Mouse (Mus musculus): ENCODE measurements around the gene Fam241b. TPM values are rescaled to one million over a fixed set of nuclear protein-coding genes. Genes with fewer than 3 reads are reported as not detected.

Fam241b gene
- polyA plus RNA-seq, 1 experiment from 2014 or later: 30.6 TPM

DNA sequence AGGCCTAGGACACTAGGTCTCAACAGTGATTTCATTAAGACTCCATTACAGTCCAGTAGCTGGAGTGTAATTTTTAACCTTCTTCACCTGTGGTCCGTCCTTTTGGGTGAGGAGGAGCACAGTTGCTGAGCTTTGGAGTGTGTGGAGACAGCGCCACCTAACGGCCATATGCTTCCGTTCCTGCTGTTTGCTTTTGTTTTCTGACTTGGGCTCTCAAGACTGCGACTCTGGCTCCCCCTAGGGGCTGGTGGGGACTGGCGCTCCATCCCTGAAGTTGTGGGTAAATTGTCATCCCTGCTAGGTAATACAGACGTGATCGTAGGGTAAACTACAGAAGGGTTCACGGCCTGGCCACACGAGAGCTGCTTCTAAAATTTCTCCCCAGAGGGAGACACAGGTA is 39.3 kb upstream of the Fam241b start:
- Histone ChIP-seq H3K27ac (replicated peaks) (no peak overlapping the region), H3K4me3 (ENCODE audit: low read depth, low read length) (no peak overlapping the region), H3K36me3 (ENCODE audit: control insufficient read depth, insufficient read depth, low read length) (no peaks in the 10 kb centered on the region), H3K9ac (ENCODE audit: low read length) (no peak overlapping the region), H3K4me2 (replicated peaks; ENCODE audit: low read depth) (no peak overlapping the region), H3K9me3 (ENCODE audit: control insufficient read depth, low read length) (no peaks in the 10 kb centered on the region), H3K4me1 (replicated peaks; ENCODE audit: control insufficient read depth, insufficient read depth) (no peaks in the 10 kb centered on the region), H3K27me3 (ENCODE audit: control insufficient read depth, insufficient read depth, low read length) (no peaks in the 10 kb centered on the region)
- ATAC-seq (ENCODE audit: low FRiP score, low TSS enrichment) (peak; percentile 71), DNase-seq (ENCODE audit: low spot score) (peak; percentile 96)
- WGBS: 2% methylated on average over 10 of the region's 10 CpGs
- TF ChIP-seq EP300 (optimal IDR thresholded peaks at IDR 0.05) (no peak), CTCF (IDR thresholded peaks at IDR 0.05; ENCODE audit: low read depth) (peak; percentile 100)

DNA sequence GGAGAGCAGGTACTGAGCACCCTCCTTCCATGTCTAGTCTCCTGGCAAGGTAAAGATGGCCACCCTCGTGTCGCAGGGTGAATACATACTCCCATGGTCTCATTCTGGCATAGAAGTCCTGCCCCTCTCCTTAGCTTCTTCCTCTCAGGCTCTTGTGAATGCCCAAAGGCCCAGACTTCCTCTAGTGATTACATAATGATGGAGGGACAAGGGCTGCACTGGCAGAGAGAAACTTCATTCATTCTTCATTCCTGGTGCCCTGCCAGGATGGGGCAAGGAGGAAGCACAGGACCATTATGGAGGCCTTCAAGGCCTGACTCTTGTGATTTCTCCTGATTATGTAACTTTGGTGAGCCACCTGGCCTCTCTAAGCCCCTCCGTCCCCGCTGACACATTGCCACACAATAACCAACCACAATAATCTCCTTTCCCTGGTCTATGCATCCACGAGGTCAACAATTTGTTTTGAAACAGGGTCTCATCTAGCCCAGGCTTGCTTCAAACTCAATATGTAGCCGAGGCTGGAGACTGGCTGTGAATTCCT is 38.8 kb upstream of the Fam241b start:
- peak; percentile 2; the same call in 1 of the 2 replicates for ATAC-seq (ENCODE audit: low FRiP score, low TSS enrichment)
- Histone ChIP-seq H3K9ac (ENCODE audit: low read length) (no peak overlapping the region), H3K27me3 (ENCODE audit: control insufficient read depth, insufficient read depth, low read length) (no peaks in the 10 kb centered on the region), H3K4me3 (ENCODE audit: low read depth, low read length) (no peak overlapping the region), H3K36me3 (ENCODE audit: control insufficient read depth, insufficient read depth, low read length) (no peaks in the 10 kb centered on the region), H3K4me2 (replicated peaks; ENCODE audit: low read depth) (no peak overlapping the region), H3K4me1 (replicated peaks; ENCODE audit: control insufficient read depth, insufficient read depth) (no peaks in the 10 kb centered on the region), H3K9me3 (ENCODE audit: control insufficient read depth, low read length) (no peaks in the 10 kb centered on the region), H3K27ac (replicated peaks) (no peak overlapping the region)
- DNase-seq (ENCODE audit: low spot score): no peak
- WGBS: 65% methylated on average over 6 of the region's 6 CpGs
- TF ChIP-seq EP300 (optimal IDR thresholded peaks at IDR 0.05) (no peak), CTCF (IDR thresholded peaks at IDR 0.05; ENCODE audit: low read depth) (no peak)

DNA sequence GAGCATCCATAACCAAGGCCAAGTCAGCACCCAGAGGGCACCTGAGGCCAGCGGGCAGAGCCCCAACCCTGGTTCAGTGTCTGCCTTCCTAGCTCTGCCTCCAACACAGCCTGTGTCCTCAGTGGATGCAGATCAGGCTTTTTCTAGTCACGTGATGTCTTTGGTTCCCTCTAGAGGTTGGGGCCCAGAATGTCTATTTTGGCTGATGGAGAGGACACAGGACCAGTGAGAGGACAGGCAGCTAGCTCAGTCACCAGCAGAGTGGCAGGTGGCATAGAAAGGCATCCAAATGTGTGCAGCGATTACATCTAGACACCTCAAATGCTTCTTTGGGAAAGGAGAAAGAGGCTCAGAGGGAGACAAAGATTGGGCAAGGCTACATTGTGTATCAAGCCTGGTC is 38.0 kb upstream of the Fam241b start:
- H3K9me3 ChIP-seq (ENCODE audit: control insufficient read depth, low read length): no peaks in the 10 kb centered on the region
- DNase-seq (ENCODE audit: low spot score): peak; percentile 15
- no peaks in the 10 kb centered on the region for H3K4me1 ChIP-seq (replicated peaks; ENCODE audit: control insufficient read depth, insufficient read depth)
- H3K27ac ChIP-seq (replicated peaks): no peak overlapping the region
- no peak for ATAC-seq (ENCODE audit: low FRiP score, low TSS enrichment)
- H3K36me3 ChIP-seq (ENCODE audit: control insufficient read depth, insufficient read depth, low read length): no peaks in the 10 kb centered on the region
- no peak overlapping the region for H3K9ac ChIP-seq (ENCODE audit: low read length)
- WGBS: 53% methylated on average over 3 of the region's 3 CpGs
- no peak overlapping the region for H3K4me3 ChIP-seq (ENCODE audit: low read depth, low read length)
- TF ChIP-seq EP300 (optimal IDR thresholded peaks at IDR 0.05) (no peak), CTCF (IDR thresholded peaks at IDR 0.05; ENCODE audit: low read depth) (peak; percentile 31)
- no peaks in the 10 kb centered on the region for H3K27me3 ChIP-seq (ENCODE audit: control insufficient read depth, insufficient read depth, low read length)
- H3K4me2 ChIP-seq (replicated peaks; ENCODE audit: low read depth): no peak overlapping the region

DNA sequence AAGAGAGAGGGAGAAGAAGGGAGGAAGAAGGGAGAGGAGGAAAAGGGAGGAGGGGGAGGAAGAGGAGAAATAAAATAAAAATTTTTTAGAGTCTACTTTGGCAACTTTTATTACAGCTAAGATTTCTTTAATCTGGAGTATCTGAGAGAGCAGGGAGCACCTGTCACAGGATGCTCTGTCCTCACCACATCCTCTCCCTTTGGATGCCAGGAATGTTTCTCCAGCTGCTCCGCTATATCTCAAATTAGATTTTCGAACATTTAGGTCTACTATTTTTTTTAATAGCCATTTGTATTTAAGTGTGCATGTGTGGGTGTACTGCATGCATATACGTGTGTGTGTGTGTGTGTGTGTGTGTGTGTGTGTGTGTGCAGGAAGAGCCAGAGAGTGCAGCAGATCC is 36.2 kb upstream of the Fam241b start:
- ATAC-seq (ENCODE audit: low FRiP score, low TSS enrichment): no peak
- Histone ChIP-seq H3K27me3 (ENCODE audit: control insufficient read depth, insufficient read depth, low read length) (no peaks in the 10 kb centered on the region), H3K9me3 (ENCODE audit: control insufficient read depth, low read length) (no peaks in the 10 kb centered on the region), H3K9ac (ENCODE audit: low read length) (no peak overlapping the region), H3K4me2 (replicated peaks; ENCODE audit: low read depth) (no peak overlapping the region), H3K4me3 (ENCODE audit: low read depth, low read length) (no peak overlapping the region), H3K36me3 (ENCODE audit: control insufficient read depth, insufficient read depth, low read length) (no peaks in the 10 kb centered on the region), H3K4me1 (replicated peaks; ENCODE audit: control insufficient read depth, insufficient read depth) (no peaks in the 10 kb centered on the region), H3K27ac (replicated peaks) (no peak overlapping the region)
- TF ChIP-seq CTCF (IDR thresholded peaks at IDR 0.05; ENCODE audit: low read depth): no peak
- no peak for TF ChIP-seq EP300 (optimal IDR thresholded peaks at IDR 0.05)
- no peak for DNase-seq (ENCODE audit: low spot score)
- 86% methylated on average over 3 of the region's 3 CpGs for WGBS

DNA sequence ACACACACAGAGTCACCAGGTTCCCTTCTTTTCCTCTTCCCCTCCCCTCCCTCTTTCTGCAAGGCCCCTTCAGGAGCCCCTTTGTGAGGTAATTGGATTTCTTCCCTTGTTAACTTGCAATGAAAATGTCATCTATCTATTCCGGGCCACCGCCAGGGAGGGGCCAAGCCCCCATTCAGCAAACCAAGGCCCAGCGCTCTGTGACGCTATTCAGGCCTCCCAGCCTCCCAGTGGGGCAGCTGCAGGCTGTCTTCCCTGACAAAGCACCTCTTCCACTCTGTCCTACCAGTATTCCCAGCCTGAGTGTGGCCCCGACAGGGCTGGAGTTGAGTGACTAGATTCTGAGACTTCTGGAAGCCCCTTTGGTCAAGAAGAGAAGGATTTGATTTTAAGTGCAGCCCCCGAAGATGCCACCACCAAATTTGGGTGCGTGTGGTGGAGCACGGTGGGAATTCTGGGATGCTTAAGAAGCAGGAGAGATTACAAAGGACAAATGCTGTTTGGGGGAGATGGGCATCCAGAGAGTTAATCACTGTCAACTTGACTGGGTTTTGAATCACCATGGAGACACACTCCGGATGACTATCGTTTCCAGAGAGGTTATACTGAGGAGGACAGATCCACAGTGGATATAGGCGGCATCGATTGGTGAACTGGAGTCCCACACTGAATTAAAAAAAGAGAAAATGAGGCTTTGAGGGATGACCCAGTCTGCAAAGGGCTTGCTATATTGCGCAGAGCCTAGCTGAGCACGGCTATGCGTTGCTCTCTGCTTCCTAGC is 31.0 kb upstream of the Fam241b start:
- Histone ChIP-seq H3K27me3 (ENCODE audit: control insufficient read depth, insufficient read depth, low read length) (no peaks in the 10 kb centered on the region), H3K9me3 (ENCODE audit: control insufficient read depth, low read length) (no peaks in the 10 kb centered on the region), H3K4me1 (replicated peaks; ENCODE audit: control insufficient read depth, insufficient read depth) (no peaks in the 10 kb centered on the region), H3K4me2 (replicated peaks; ENCODE audit: low read depth) (no peak overlapping the region), H3K4me3 (ENCODE audit: low read depth, low read length) (no peak overlapping the region), H3K36me3 (ENCODE audit: control insufficient read depth, insufficient read depth, low read length) (no peaks in the 10 kb centered on the region), H3K27ac (replicated peaks) (no peak overlapping the region), H3K9ac (ENCODE audit: low read length) (no peak overlapping the region)
- 58% methylated on average over 15 of the region's 15 CpGs for WGBS
- DNase-seq (ENCODE audit: low spot score): no peak
- ATAC-seq (ENCODE audit: low FRiP score, low TSS enrichment): no peak
- TF ChIP-seq EP300 (optimal IDR thresholded peaks at IDR 0.05) (no peak), CTCF (IDR thresholded peaks at IDR 0.05; ENCODE audit: low read depth) (no peak)

DNA sequence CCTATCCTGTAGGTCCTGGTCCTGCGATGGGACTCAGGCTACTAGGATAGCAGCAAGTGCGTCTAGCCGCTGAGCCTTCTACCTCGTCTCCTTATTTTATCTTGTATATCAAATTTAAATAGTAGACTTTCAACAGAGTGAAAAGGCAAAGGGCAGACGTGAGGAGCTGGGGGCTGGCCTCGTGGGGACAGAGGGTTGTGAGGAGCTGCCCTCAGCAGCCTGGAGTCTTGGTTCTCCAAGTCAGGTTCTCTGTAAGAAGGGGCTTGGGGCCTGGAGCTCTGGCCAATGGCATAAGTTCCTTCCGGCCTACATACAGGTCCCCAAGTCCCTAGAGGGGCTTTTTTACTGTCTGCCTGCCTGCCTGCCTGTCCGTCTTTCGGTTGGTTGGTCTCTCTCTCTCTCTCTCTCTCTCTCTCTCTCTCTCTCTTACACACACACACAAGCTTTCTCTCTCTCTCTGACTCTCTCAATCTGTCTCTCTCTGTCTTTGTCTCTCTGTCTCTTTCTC is 30.3 kb upstream of the Fam241b start:
- Histone ChIP-seq H3K4me1 (replicated peaks; ENCODE audit: control insufficient read depth, insufficient read depth) (no peaks in the 10 kb centered on the region), H3K9me3 (ENCODE audit: control insufficient read depth, low read length) (no peaks in the 10 kb centered on the region), H3K4me2 (replicated peaks; ENCODE audit: low read depth) (no peak overlapping the region), H3K36me3 (ENCODE audit: control insufficient read depth, insufficient read depth, low read length) (no peaks in the 10 kb centered on the region), H3K4me3 (ENCODE audit: low read depth, low read length) (no peak overlapping the region), H3K27ac (replicated peaks) (no peak overlapping the region), H3K9ac (ENCODE audit: low read length) (no peak overlapping the region), H3K27me3 (ENCODE audit: control insufficient read depth, insufficient read depth, low read length) (no peaks in the 10 kb centered on the region)
- ATAC-seq (ENCODE audit: low FRiP score, low TSS enrichment) (no peak), DNase-seq (ENCODE audit: low spot score) (no peak)
- WGBS: 32% methylated on average over 9 of the region's 9 CpGs
- TF ChIP-seq EP300 (optimal IDR thresholded peaks at IDR 0.05) (no peak), CTCF (IDR thresholded peaks at IDR 0.05; ENCODE audit: low read depth) (no peak)

All from stomach, postnatal 0 days (tissue).